Mouse (Mus musculus) mouse embryonic stem cell (cell line): ENCODE data around the gene Pdzd3.

Experiments used
- in situ Hi-C, 2 experiments: fragments of 300-500 bp; cut with MboI; formaldehyde crosslinking; loops; 1 replicate in 1 of 2; 3 replicates in 1 of 2; pipeline ENCODE4 v1.14.3; 2019 to 2020; ENCODE audit warnings: low sequenced_read_pairs in 2 of 2, low pct_unique_long_range_greater_than_20kb in 1 of 2, mixed read lengths in 1 of 2; ENCODE audit not compliant: unreplicated experiment in 1 of 2

Gene Pdzd3

DNA sequence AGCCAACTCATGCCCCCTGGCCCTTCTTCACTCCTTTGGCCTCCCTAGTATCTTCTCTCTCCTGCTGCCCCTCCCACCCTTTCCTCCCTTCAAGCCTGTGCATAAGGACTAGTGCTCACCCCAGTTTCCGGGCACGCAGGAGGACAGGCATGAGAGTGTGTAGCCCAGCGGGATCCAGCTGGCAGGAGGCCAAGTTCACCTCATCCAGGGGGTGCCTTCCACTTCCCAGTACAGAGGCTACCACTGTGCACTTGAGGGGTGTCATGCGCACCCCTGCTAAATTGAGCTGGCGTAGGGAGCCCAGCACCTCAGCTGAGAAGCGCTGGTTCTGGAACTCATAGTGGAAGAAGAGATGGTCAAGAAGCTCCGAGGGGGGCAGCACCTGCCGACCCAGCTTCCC is 4.9 kb upstream of the Pdzd3 start:
- in situ Hi-C loops, result loop anchor here in 1 of 2 experiments (25.0 kb wide), 1 partner anchor 269 kb away; no protein-coding TSS in a partner anchor

DNA sequence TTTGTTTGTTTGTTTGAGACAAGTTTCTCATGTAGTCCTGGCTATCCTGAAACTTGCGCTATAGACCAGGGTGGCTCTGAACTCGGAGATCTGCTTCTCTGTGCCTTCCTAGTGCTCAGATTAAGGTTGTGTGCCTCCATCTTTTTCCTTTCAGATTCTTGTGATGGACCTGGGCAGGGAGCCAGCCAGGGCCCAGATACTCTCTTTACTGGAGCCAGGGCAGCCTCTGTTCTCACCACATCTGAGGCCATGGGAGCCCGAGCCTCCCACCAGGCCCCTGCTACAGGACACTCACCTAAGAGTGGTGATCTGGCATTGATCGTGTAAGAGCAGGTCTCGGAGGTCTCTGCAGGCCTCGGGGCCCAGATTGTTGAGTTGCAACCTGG is 3.9 kb upstream of the Pdzd3 start:
- in situ Hi-C loops, result loop anchor here in 1 of 2 experiments (25.0 kb wide), 1 partner anchor 268 kb away; no protein-coding TSS in a partner anchor

DNA sequence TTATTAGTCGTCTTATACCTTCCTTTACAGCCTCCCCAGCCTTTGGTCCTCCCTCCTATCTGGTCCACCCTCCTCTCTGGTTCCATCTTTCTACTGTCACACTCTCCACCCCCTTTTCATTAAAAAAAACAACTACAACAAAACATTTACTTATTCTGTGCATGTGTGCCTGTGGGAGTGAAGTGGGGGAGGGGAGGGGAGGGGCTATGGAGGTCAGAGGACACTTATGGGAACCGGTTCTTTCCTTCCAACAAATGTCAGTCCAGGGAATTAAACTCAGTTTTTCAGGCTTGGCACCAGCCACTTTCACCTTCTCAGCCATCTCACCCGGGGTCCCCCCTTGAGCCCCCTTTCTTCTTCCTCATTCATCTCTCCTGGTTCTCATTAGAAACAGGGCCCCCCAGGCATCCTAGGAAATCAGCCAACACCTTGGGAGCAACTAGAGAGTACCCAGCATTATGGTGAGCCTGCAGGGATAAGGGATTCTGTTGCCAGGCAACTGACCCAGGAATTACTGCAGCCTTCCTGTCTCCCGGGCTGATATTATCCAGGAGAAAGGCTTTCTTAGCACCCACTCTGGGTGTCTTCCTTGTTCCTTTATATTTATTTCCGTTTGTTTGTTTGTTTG is 3.4 kb upstream of the Pdzd3 start:
- in situ Hi-C loops, result loop anchor here in 1 of 2 experiments (25.0 kb wide), 1 partner anchor 267 kb away; no protein-coding TSS in a partner anchor

DNA sequence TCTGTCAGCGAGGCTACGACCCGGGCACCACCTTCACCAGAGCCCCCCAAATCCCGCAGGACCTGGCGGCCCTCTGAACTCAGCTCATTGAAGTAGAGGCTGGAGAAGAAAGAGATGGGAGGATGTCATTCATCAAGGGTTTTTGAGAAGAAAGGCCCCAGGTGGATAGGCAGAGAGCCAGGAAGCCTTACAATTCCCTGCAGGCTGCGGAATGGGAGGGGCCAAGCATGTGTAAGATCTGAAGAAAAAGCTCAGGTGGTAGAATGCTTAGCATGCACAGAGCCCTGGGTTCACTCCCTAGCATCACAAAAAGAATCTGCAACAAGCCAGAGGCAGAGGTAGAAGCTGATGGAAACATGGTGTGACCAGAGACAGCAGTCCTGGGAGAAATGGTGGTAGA is 2.2 kb upstream of the Pdzd3 start:
- in situ Hi-C loops, result loop anchor here in 1 of 2 experiments (25.0 kb wide), 1 partner anchor 266 kb away; no protein-coding TSS in a partner anchor

DNA sequence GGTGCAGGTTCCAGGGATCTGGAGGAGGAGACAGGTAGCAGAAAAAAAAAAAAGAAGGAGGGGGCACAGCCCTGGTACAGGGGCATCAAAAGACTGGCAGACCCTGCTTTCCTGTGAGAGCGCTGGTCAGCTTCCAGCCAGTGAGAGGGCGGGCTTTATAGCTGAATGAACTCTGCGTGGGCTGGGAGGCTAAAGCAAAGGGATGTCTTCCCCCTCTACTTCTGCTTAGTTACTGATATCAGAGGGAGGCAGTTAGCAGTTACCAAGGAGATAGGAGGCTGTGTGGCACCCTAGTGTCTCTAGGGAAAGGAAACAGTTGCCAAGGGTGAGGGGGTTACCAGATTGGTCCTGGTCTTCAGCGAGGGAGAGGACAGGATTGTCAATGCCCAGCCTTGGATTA is 826 bp downstream of the Pdzd3 start:
- in situ Hi-C loops, result loop anchor here in 1 of 2 experiments (25.0 kb wide), 1 partner anchor 263 kb away; no protein-coding TSS in a partner anchor

DNA sequence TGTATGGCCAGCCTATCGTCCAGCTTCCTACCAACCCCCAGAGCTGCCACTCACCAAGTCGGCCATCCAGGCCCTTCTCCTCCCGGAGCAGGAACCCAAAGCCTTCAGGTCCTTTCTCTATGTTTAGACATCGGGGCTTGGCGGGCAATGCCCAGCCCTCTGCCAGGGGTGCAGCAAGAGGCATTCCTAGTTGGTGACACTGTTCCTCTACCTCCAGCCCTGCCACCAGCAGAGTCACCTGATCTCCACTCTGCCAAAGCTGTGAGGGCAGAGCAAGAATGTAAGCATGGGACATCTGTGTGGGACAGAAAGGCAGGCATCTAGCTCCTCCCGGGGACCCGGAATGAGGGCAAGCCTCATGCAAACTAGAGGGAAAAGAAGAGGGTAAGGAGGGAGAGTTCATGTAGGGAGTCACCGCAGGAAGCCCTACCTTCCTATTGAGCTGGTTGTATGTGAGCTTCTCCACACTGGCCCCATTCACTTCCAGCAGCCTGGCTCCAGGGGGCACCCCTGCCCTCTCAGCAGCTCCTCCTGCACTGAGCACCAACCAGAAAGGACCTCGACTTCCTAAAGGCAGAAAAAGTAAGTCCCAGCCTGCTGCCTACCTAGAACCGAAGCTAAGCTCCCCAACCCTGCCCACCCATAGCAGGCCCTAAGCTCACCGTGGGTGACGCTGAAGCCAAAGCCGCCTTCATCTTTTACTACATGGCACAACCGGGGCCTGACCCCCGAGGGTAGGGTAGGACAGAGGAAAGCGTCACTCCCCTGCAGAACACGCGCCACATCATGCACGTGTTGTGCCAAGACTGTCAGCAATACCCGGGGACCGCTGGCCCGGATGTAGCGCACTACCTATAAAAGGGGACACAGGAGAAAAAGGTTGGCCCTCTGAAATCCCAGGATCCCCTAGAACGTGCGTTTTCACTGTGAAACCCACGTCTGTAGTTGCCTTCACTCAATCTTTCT is 1.8 kb downstream of the Pdzd3 start:
- in situ Hi-C loops, result loop anchor here in 1 of 2 experiments (25.0 kb wide), 1 partner anchor 262 kb away; no protein-coding TSS in a partner anchor

DNA sequence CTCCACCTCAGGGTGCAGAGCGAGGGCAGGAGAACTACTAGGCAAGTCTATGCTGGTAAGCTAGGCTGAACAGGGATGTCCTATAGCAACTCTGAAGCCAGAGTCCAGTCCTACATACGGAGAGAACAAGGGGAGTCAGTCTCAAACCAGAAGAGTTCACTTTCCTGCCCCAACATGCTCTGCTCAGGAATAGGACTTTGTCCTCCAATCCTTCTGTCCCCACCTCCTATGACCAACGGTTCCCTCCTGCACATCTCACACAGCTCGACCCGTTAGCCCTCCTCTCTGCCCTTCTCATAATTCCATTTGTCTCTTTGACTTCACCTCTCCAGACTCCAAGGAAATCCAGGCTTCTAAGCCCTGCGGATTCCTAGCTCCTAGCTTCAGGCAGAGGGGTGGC is 3.4 kb downstream of the Pdzd3 start:
- in situ Hi-C loops, result no loop called here

DNA sequence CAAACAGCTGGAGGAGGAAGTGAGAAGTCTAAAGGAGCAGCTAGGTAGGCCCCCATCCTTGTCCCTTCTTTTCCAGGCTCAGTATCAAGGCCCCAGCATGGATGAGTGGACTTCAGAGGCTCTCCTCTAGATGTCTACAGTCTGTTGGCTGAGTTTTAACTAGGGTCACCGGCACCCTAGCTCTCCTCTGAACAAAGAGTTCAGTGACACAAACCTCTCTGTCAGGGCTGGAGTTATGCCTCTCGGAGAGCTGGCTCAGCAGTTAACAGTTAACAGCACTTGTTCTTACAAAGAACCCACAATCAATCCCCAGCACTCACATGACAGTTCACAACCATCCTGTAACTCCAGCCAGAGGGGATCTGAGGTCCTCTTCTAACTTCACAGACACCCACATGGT is 7.7 kb downstream of the Pdzd3 start:
- in situ Hi-C loops, result no loop called here

DNA sequence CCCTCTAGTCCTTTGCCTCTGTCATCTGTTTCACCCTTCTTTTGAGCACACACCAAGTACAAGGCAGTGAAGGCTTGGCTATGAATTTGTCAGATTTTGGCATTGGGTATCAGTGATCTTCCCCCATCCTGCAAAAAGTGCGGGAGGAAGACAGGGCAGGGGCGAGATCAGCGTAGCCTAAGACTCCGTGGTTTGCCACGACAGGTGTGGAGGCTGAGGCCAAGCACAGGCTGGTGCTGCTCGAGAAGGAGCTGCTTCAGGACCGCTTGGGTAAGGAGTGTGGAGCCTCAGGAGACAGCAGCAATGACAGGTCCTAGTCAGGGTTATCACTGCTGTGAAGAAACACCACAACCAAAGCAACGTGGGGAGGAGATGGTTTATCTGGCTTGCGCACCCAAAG is 9.9 kb downstream of the Pdzd3 start:
- in situ Hi-C loops, result no loop called here

DNA sequence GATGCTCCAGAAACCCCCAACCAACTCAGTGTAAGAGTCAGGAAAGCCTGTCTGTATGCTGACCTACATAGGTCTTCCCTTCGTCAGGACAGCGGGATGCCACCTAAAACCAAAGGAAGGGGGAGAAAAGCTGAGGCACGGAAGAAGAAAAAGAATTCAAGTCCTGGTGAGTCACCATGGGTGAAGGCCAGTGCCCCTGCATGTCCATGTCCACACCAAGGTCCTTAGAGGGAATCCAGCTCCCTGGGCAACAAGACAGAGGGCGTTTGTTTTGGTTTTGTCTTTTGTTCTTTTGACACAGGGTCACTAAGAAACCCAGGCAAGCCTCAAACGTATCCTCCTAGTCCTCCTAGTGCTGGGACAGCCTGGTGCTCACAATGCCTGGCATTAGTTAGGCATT is 10.4 kb downstream of the Pdzd3 start:
- in situ Hi-C loops, result no loop called here

DNA sequence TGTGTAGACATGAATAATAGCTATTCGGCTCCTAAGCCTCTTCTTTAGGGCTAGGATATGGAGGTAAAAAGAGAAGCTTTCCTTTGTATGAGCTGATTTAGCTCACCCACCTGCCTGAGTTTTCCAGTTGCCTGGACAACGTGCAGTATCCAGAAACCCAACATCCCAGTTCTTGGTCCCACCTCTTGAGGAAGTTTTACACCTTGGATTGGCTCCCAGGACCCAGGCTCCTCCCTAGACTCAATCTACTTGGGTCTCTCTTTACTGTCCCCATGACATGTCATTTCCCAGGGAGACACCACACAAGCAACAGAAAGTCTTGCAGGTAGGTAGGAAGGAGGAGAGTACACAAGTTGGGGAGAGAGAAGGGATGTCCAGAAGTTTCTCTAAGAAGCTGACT is 10.9 kb downstream of the Pdzd3 start, which contains the start of gene Ccdc153:
TSS of gene Ccdc153 (plus strand) at position 278 of the 400 bp plus-strand sequence.
- in situ Hi-C loops, result no loop called here

DNA sequence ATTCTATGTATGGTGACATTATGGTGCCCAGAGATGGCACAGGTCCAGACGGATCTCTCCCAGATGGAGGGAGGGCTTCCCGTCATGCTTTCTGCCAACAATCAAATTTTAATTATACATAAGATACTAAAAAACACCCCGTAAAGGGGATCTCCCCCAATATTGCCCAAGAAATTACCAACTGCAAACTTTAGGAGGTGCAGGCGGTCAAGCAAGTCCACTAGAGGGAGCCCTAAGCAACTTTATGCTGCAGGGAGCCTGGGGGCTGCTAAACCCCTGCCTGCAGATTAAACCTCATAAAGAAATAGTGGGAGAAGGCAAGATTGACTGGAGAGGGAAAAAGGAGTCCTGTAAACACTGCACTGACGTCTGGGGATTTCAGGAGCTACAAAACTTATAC is 11.8 kb downstream of the Pdzd3 start:
- in situ Hi-C loops, result no loop called here

DNA sequence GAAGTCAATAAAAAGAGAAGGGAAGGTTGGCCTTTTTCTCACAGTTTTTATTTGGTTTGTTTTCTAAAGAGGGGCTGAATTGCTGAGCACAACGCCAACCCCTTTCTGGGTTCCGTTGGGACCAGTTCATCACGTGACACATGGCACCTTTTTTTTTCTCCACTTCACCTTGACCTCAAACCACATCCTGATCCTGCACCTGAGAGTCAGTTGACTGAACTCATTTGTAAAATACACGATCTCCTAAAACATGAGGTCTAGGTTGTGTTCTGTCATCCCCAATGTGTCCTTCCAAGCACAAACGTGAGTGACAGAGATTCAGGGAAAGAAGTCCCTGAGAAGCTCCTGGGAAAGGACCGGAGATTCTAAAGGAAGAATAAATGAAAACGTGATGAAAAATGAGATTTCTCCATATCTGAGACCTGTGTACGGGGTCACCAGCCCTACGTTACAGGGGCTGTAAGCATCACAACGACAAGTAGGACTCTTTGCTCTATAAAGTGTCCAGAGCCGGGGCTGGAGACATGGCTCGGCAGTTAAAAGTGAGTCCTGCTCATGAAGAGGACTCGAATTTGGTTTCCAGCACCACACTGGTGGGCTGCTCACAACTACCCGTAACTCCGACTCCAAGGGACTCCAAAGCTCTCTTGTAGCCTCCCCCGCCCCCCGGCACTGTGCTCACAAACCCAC is 12.6 kb downstream of the Pdzd3 start:
- in situ Hi-C loops, result no loop called here

DNA sequence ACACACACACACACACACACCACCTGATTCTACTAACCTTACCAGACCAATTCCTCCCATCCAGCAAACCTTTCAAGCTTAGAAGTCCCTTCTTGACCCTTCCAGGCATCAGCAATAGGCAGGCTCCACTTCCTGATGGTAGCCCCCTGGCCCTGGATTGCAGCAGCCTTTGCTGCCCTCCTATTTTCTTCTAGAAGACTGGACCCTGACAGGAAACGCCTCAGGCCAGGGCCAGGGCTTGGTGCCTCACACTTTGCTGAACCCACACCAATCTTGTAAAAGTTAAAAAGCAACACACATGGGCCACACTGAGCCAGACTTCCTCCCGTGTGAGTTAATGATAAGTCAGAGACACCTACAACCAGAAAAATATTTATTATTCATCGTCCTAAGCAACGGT is 14.1 kb downstream of the Pdzd3 start:
- in situ Hi-C loops, result no loop called here

DNA sequence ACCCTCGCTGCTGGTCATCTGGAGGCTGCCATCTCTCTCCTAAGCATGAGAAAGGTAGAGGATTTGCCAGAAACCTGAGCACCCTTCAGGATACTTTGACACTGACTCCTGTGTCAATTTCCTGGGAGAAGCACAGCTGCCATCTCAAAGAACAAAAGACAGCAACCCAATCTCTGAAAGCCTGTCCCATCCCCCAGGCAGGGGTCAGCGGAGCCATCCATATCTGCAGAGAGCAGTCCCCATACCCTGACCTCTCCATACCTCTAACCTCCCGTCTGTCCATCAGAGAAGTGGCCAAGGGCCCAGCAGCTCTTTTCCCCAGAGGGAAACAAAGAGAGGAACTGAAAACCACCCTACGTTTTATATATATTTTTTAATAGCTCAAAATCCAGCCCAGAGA is 14.7 kb downstream of the Pdzd3 start:
- in situ Hi-C loops, result no loop called here

DNA sequence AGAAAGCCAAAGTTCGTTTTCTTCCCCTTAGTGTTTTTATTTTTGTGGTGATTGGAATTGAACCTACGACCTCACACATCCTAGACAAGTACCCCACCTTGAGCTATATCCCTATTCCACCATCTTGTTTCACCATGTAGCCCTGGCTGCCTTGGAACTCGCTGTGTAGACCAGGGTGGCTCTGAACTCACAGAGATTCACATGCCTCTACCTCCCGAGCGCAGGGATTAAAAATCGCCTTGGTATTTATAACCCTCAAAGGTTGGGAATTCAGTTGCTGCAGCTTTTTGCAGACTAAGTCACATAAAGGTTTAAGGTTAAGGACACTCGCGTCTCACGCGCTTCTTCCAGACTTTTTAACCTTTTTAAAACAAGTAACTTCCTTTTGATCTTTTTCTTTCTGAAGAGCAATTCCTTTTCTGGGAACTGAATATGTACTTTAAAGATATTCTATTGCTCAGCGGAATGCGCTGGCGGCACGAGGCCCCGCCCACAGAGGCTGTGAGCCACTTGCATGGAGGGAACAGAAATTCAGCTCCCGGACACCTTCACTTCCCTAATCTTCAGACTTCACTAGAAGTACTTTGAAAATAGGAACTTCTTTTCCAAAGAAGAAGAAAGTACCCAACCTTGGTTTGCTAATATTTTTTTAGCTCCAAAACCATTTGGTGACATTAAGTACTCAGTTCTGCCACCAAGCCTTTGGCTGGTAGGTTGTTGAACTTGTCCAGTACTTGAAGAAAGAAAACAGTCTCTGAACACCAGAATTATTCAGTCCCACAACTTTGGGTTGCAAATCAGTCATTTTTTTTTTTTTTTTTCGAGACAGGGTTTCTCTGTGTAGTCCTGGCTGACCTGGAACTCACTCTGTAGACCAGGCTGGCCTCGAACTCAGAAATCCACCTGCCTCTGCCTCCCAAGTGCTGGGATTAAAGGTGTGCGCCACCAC is 16.5 kb downstream of the Pdzd3 start:
- in situ Hi-C loops, result no loop called here

DNA sequence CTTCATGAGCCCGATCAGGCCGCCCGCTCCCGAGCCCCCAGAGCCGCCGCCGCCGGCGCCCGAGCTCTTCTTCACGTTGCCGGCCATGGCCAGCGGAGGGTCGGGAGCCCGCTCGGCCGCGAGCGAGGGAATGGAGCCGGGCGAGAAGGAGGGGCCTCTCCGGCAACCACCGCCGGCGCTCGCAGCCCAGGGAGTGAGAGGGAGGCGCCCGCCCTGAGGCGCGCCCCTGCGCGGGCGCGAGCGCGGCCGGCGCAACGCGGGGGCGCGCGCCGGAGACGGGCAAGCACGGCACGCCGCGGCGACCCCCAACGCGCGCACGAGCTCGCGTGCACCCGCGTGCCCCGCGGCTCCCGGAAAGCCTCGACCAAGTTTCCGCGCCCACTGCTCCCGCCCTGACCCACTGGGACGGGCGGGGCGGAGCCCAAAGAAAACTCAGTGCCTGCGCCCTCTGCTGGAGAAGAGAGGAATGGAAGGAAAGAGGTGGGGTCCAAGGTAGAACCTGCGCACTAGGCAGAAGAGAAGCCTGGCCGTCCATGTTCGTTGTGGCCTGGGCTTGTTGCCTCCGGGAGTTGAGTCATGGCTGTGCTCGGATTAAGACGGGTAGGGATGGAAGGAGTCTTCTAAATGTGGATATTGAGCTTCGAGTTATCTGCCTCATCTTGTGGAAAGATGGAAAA is 17.3 kb downstream of the Pdzd3 start, which contains the start of gene Cbl:
TSS of gene Cbl (minus strand) at position 248 of the 677 bp plus-strand sequence.
- in situ Hi-C loops, result no loop called here
